Mouse (Mus musculus) neural tube, embryonic 10.5 days (tissue): ENCODE measurements around the gene Dmpk.
A peak's percentile ranks its signal among the peaks of the same experiment; 100 is the strongest.

Experiments
- DNase-seq: peaks from one replicate; pipeline ENCODE4 v3.0.0-alpha.2; 2017; ENCODE audit warnings: low spot score; ENCODE audit errors: extremely low spot score

Gene Dmpk

DNA sequence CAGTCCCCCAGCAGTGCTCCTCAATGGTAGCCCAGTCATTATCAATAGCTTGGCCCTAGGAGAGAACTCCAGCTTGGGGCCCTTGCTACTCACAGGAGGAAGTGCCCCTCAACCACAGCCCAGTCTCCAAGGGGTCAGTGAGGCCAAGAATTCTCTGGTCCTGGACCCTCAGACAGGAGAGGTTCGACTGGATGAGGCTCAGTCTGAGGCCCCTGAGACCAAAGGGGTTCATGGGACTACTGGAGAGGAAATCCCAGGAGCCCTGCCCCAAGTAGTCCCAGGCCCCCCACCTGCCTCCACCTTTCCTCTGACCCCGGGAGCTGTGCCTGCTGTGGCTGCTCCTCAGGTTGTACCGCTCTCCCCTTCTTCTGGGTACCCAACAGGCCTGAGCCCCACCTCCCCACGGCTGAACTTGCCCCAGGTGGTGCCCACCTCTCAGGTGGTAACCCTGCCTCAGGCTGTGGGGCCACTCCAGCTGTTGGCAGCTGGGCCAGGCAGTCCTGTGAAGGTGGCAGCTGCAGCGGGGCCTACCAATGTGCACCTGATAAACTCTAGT is 12.8 kb downstream of the Dmpk start:
- DNase-seq: no peak

DNA sequence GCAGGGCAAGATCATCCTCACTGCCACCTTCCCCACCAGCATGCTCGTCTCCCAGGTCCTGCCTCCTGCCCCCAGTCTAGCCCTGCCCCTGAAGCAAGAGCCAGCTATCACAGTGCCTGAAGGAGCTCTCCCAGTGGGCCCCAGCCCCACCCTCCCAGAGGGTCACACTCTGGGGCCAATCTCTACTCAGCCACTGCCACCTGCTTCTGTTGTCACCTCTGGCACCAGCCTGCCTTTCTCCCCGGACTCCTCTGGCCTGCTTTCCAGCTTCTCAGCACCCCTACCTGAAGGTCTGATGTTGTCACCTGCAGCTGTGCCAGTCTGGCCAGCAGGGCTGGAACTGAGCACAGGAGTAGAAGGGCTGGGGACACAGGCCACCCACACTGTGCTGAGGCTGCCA is 13.6 kb downstream of the Dmpk start:
- DNase-seq: no peak

DNA sequence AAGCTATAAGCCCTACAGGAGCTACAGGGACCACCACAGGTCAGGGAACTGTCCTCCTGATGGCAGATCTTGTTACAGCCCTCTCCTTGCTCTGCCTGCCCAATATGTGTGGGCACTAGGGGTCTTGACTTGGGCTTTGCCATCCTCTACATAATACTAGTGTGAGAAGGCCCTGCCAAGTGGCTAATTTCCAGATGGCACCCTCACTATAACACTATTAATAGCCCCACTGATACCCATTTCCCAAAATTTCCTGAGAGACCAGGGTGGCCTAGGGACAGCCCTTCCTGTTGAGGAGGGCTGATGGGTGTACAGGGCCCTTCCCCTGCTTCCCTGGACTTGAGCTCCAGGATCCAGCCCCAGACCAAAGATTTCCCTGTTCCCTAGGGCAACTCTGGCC is 14.2 kb downstream of the Dmpk start:
- DNase-seq: no peak

DNA sequence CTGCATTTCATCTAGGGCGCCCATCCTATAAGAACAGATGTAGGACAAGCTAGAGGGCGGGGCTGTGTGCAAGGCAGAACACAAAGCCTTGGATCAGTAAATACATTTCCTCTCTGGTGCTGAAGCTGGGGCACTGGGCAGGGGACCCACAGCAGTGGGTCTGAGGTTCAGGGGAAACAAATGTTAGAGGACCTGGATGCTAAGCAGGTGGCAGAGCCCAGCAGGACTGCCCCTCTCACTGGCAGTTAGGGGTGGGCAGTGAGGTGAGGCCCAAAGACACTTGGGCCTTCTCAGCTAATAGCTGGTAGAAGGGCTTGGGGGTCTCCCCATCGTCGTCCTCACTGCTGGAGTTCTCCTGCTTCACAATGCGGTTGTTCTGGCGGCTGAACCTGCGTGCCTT is 15.2 kb downstream of the Dmpk start:
- DNase-seq: no peak

DNA sequence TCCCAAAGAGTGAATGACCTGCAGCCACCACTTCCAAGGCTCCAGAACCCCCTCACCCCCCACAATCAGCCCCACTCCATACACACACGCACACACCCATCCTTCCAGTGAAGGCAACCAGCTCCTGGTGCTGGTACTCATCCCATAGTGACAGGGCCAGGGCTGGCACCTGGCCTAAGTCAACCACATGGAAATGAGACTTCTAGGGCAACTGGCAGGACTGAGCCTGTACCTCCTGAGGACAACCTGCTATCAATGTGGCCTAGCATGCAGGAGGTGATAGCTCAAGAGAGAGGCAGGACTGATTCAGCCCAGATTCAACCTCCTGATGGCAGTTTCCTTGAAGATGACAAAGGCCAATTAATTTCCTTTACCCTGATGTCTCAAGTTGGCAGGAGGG is 16.6 kb downstream of the Dmpk start:
- no peak for DNase-seq

DNA sequence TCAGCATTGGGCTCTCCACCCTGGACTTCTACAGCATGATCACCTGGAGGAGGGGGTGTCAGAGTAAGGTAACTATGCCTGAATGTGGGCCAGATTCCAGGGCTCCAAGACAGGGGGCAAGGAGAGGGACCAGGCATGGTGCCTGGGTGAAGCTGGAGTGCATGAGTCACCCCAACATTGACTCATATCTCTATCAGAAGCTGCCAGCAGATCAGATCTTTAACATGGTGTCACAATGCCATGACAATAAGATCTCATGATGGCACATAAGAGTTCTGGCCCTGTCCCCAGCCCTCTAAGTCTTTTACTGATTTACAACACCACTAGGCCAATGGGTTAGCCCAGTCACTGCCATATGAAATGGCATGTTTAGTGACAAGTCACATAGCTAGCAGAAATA is 20.1 kb downstream of the Dmpk start:
- no peak for DNase-seq

DNA sequence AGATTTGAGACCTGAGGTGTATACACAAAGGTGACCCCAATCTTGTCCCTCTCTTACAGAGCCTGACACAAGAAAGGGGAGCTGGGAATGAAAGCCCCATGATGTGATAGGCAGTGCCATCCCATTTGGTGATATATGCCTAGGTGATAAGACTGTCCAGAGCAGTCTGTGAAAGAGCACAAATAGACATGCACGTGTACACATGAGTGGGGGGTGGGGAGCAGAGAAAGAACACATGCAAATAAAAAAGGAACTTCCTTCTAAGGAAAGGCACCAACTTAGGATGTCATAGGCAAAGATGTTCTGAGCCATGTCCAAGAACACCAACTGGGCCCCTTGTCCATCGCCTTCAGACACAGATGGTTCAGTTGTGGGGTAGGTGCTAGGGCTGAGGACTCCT is 20.8 kb downstream of the Dmpk start:
- no peak for DNase-seq

DNA sequence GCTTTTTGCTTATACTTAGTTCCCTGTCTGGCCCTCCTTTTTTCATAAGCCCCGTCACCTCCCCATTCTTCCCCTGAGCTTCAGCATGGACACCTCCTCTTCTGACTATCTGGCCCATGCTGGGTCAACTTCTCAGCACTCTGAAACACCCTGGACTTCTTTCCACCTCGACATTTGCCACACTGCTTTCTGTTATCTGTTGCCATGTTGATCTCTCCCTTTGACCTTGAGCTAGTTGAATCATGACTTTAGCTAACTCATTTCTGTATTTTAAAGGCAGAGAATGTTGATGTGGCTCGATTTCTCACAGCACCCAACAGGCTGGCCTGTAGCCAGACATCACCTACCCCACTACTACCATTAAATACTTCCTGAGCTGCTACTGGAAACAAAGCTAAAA is 23.8 kb downstream of the Dmpk start:
- DNase-seq: no peak

DNA sequence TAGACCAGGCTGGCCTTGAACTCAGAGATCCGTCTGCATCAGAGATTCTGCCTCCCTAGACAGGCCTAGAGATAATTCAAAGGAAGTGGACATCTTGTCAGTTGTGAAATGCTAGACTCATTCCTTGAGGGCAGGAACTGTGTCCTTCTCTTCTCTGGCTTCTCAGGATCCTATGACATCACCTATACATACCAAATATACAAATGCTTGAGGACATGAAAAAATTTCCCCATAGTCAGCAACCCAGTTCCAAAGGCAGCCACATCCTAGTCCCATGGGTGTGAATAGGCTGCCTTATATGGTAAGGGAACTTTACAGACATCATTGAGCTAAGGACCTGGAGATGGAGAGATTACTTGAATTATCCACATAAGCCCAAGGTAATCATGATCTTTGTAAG is 25.9 kb downstream of the Dmpk start:
- no peak for DNase-seq

DNA sequence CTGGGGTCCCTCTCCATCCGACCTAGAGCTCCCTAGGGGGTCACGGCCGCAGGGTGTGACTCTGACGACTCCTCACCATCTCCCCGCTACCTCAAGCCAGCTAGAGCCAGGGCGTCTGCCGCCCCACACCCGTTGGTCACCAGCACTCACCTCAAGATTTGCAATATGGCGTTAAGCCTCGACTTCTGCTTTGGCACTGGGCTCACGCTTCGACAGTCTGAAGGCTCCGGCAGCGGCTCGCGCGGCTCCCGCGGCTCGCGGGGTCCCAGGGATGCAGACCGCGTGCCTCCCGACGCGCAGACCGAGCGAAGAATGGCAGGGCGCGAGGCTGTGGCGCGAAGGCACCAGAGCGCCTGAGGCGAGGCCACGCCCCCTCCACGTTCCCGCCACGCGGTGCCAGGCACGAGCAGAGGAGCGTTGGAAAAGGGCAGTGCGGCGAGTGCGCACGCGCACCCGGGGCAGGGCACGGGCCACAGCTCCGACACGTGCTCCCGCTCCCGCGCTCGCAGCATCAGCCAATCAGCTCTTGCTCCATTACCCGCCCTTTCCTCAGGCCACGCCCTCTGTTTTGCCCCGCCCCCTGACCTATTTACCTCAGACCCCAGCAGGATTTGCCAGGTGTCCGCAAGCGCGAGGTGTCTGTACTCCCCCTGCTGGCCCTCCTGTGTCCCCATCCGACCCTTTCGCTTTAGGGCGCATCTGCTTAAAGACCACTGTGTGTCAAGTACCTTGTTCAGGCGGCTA is 34.6 kb downstream of the Dmpk start, which contains the start of gene Gm4969:
TSS of gene Gm4969 (minus strand) at position 341 of the 744 bp plus-strand sequence.
- DNase-seq: peak; percentile 67

DNA sequence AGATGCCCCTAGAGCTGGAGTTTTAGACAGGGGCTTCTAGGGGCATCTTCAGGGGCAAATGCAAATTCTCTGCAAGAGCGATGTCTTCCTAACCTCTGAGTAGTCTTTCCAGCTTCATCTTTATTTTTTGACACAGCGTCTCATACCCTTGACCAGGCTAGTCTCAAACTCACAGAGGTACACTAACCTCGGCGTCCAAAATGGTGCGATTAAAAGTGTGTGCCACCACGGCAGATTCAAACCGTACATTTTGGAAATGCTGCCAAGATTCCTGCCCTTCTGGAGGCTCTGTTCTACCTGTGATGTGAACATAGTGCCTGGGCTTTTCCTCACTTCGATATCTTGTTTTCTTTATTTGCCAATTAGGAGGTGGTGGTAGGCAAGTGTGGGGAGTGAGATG is 35.4 kb downstream of the Dmpk start:
- no peak for DNase-seq

DNA sequence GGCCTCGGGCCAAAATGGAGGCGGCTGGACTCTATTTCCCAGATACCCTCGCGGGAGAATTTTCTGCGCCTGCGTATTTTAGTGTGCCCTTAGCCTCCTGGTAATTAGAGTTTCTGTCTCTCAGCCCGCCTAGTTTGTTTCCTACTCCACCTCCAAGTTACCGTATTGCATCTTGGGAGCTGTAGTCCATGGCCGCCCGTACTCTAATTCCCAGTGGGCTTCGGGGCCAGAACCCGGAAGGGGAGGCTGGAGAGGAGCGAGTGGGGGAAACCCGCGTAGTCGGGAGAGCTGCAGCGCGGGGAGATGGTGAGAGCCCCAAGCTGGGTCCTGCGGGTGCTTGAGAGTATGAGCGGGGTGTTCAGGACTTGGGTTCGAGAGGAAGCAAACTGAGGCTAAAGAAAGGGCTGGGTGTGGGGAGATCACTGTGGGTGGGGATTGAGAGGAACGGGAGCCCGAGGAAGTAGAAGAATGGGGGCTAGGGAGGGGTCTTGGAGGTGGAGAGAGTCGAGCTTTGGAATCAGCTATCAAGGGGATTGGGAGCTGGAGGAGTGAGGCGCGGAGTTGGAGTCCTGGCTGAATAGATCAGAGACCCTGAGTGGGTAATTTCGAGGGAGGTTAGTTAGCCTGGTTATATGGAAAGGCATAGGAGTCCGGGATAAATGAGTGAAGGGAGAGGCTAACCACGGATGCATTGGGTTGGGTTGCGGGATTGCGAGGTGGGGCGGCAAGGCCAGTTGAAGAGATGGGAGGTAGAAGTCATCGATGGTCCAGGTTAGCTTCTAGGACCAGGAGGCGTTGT is 36.2 kb downstream of the Dmpk start, which contains the start of gene Fbxo46:
TSS of gene Fbxo46 (plus strand) at position 229 of the 799 bp plus-strand sequence.
- DNase-seq: peak; percentile 87

DNA sequence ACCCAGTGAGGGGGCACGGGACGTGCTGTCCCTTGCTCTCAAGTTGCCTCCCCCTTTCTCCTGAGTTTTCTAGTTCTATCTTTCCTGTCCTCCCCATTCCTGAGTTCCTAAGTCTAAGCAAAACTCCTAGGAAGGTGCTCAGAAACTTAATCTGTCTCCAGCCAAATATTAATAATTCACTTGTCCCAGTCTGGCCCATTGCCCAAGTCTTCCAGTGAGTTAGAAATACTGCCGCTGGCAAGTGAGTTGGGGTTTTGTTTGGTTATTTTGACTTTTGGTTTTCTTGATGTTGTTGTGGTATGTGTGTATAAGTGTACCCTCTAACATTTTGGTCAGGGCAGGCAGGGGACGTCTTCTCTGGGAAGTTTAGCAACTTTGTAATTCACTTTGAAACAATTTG is 38.0 kb downstream of the Dmpk start:
- no peak for DNase-seq

DNA sequence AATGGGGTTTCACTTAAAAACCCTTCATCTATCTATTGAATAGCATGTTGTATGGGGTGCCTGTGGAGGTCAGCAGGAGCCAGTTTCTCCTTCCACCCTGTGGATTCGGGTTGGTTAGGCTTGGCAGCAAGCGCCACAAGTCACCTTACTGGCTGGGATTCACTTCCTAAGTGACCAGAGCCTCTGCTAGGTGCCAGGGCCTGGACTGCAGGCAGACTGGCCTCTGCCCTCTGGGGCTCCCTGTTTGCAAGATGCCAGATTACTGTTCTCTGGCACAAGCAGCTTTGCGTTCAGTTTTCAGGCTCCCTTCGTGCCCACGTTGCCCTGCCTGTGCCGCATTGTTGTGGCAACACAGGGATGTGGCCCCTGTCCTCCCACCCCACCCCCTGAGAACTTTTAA is 41.1 kb downstream of the Dmpk start:
- DNase-seq: no peak

DNA sequence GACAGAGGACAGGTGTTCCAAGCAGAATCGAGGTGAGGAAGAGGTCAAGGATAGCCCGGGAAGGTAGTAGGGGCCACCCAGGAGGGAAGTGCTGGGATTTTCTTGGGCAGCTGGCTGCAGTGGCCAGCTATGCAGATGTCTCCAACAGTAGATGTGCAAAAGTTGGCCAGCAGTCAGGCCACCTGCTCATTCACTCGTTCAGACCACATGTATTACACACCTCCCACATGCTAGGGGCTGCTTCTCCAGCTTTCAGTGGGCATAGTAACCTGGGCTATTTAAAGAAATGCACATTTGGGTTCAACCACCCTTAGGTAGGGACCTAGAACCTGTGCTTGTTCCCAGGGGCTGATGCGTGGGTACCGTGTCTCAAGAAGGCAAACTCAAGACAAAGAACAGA is 44.1 kb downstream of the Dmpk start:
- DNase-seq: no peak

DNA sequence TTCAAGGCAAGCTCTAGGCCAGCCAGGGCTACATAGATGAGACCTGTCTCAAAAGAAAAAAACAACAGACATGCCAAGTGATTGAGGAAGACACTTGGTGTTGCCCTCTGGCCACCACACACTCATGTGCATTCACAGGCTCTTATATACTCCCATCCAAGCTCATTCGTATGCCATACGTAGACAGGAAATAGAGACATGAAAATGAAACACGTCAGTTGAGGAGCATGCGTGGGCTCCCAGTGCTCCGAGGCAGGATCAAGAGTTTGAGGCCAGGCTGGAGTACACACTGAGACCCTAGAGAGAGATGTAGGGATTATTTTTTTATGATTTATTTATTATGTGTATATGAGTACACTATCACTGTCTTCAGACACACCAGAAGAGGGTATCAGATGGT is 45.7 kb downstream of the Dmpk start:
- no peak for DNase-seq

DNA sequence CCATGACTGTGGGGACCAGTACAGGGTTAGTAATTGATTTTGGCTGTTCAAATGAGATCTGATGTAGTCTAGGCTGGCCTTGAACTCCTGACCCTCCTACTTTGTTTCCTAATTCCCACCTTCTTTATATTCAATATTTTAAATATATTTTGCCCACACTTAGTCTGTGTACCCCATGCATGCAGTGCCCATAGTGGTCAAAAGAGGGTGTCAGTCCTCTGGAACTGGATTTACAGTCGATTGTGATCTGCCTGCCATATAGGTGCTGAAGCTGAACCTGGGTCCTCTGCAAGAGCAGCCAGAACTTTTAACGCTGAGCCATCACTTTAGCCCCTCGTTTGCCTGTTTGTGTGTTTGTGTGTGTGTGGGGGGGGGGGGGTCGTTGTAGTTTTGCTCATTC is 47.0 kb downstream of the Dmpk start:
- DNase-seq: no peak

DNA sequence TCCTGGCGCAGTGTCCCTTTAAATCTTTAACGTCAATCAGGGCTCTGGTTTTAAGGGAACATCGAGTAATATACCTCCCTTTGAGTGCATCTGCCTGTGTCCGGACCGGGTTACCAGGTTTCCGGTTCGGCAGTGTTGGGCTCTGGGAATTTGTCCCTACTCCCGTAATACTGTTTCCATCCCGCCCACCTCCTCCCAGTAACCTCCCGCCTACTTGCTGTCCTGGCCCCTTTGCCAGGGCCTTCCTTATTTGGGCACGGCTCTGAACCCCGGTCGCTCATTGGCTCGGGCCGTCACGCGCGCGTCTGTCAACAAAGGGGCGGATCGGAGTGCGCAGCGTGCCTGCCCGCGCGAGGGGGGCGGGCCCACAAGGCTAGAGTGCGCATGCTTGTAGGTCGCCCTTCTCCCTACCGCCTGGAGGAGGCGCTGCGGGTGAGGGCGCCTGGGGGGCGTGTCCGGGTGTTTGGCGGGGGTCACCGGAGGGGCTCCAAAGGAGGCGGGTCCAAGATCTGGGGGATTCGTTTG is 47.7 kb downstream of the Dmpk start:
- peak; percentile 97 for DNase-seq

DNA sequence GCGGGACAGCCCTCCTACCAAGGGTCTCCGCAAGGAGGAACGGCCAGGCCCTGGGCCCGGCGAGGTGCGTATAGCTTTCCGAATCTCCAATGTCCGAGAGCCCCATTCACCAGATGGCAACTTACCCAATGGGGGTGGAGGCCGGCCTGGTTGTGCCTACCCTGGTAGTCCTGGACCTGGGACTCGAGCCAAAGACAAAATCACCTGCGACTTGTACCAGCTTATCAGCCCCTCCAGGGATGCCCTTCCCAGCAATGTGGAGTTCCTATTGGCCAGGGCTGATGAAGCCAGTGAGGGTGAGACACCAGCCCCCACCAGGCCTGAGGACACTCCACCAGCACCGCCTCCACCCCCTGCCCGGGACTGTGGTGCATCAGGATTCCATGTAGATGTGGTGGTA is 52.5 kb downstream of the Dmpk start:
- DNase-seq: no peak

DNA sequence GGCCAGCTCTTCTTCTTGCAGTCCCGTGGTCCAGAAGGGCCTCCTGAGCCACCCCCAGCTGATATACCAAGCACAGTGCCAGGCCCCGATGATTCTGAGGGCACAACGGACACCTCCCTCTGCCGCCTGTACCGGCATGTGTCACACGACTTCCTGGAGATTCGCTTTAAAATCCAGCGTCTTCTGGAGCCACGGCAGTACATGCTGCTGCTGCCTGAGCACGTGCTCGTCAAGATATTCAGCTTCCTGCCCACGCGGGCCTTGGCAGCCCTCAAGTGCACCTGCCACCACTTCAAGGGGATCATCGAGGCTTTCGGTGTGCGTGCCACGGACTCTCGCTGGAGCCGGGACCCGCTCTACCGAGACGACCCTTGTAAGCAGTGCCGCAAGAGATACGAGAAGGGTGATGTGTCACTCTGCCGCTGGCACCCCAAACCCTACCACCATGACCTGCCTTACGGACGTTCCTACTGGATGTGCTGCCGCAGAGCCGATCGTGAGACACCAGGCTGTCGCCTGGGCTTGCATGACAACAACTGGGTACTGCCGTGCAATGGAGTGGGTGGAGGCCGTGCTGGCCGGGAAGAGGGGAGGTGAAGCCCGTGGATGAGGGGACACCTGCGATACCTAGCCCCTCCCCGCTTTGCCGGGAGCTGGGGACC is 53.2 kb downstream of the Dmpk start:
- no peak for DNase-seq

DNA sequence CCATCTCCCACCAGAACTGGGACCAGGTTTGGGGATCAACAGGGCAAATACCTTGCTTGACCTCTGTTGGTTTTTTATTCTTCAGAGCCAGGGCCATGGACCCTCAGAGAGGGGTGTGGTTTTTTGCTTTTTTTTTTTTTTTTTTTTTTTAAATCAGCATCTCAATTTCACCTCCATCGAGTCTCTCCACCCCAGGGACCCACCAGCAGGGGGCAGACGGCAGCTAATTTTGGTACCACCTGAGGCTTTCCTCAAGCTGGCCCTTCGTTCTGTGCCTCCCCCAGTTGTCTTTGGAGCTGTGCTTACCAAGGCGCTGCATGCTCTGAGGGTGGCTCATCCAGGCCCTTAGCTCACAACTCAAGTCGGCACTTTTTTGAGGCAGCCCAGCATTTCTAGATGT is 53.7 kb downstream of the Dmpk start:
- DNase-seq: no peak
